Mouse (Mus musculus): ENCODE measurements around the gene Ccl24. TPM values are rescaled to one million over a fixed set of nuclear protein-coding genes. Genes with fewer than 3 reads are reported as not detected.
"Not testable (repeated sequence)": the region's sequence is repeated elsewhere in the genome, so short reads cannot be mapped to it uniquely, and the experiment has no call there.

Ccl24 gene
- total RNA-seq (2021) = 1 to 10 TPM in 1 of 2 experiments, not detected in 1; 2.1 TPM
- long read RNA-seq, experiment 1 = 0 reads
- long read RNA-seq, experiment 2, partial matches to known transcripts = 0 of 1 reads
- long read RNA-seq, experiment 2, other reads (novel, unspliced or antisense) = 0 of 1 reads

DNA sequence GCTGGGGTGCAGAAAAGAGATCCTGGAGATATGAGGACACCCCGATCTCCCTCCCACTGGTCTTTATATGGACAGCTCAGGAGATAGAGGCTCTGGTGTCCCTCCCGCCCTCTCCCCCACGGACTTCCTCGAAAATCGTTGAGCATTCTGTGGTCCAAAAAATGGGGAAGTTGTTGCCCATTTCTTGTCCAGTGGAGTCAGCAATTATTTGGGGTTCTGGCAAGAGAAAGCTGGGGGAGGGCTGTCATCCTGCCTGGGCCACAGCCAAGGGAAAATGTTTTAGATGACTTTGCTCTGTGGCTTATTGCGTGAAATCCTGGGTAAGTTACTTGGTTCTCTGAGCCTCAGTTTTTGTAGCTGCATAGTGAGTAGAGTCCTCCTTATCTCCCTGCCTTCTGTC is at the start of gene Ccl24:
TSS of gene Ccl24 (minus strand) at position 44 of the 400 bp plus-strand sequence.
- no peak for DNase-seq (ENCODE audit: low spot score in 2 of 2)

DNA sequence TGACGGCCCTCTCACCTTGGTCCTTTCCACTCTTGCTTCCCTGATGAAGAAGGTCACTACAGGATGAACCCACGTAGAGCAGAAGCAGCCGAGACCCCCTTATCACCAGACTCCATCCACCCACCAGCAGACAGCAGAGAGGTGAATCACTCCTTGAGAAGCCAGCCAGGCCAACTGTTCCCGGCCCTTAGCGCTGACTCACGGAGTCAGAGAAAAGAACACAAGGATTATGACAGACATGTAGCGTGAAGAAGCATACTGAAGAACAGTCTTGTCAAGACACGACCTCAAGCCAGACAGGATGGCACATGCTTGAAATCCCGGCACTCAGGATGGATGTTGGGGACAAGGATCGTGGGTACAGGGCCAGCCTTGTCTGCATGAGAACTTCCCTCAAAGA is 48.9 kb upstream of the Ccl24 start:
- DNase-seq (ENCODE audit: low spot score in 2 of 2) = peak in 1 of 2 experiments; percentile 21

DNA sequence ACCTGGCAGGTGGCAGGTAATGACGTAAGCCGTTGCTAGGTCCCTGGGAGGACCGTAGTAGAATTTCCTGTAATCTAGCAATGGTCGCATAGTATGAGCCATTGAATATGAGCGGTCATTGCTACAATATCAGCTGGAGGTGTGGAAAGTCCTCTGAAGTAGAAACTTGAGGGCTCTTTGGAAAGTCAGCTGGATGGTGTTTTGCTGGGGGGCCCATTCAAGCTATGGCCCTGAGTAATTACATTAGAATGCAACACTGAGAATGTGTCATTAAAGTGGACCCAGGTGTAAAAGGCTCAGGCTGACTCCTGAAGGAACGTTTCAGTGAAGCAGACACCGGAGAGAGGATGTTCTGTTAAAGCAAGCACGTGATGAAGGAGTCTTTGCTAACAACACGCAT is 47.7 kb upstream of the Ccl24 start:
- peak in 1 of 2 experiments; percentile 4 for DNase-seq (ENCODE audit: low spot score in 2 of 2)

DNA sequence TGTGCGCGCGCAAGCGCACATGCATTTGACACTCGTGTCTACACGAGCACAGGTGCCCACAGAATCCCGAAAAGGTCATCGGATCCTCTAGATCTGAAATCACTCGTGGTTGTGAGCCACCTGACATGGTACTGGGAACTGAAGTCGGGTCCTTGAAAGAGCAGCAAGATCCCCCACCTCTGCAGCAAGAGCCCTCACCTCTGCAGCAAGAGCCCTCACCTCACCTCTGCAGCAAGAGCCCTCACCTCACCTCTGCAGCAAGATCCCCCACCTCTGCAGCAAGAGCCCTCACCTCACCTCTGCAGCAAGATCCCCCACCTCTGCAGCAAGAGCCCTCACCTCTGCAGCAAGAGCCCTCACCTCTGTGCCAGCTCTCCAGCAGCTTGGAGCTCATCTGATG is 46.9 kb upstream of the Ccl24 start:
- peak in 1 of 2 experiments; percentile 7 for DNase-seq (ENCODE audit: low spot score in 2 of 2)

- no peak for DNase-seq (ENCODE audit: low spot score in 2 of 2)
Observed at GRCm38 (mm10) chr5:135609794-135610193, 36.9 kb upstream of the Ccl24 start.

DNA sequence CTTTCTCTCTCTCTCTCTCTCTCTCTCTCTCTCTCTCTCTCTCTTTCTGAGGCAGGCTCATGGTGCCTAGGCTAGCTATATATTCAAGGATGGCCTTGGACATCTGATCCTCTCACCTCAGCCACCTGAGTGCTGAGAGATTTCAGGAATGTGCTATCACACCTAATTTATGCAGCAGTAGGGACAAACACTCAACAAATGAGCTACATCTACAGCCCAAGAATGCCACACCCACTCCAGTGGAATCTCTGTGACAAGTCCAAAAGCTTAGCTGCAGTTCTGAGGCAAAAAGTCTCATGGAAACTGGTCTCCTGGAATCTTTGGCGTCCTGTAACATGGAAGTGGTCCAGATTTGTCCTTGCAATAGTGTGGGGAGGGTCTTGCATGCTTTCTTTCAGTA is 34.7 kb upstream of the Ccl24 start:
- DNase-seq (ENCODE audit: low spot score in 2 of 2) = no peak

DNA sequence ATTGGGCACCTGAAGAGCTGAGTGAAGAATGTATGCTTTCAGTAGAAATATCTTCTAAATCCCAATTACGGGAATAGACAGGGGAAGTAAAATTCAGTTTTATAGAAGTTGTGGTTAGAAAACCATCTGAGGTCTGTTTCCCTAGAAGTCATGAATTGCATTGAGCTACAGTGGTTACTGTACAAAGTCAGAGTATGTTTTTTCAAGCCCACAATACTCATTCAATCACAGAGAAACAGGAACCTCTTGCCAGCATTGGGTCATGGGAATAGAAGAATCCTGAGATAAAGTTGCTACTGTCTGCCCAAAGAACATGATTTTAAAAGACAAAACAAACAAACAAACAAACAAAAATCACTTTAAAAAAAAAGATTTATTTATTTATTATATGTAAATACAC is 33.9 kb upstream of the Ccl24 start:
- not testable (repeated sequence) for DNase-seq (ENCODE audit: low spot score in 2 of 2)

- DNase-seq (ENCODE audit: low spot score in 2 of 2) = not testable (repeated sequence)
Observed at GRCm38 (mm10) chr5:135604643-135605042, 31.8 kb upstream of the Ccl24 start.

GRCm38 (mm10) chr5:135589996-135590784 is 17.3 kb upstream of the Ccl24 start:
- no peak for DNase-seq (ENCODE audit: low spot score in 2 of 2)

- no peak for DNase-seq (ENCODE audit: low spot score in 2 of 2)
Observed at GRCm38 (mm10) chr5:135587764-135588163, 14.9 kb upstream of the Ccl24 start.

DNA sequence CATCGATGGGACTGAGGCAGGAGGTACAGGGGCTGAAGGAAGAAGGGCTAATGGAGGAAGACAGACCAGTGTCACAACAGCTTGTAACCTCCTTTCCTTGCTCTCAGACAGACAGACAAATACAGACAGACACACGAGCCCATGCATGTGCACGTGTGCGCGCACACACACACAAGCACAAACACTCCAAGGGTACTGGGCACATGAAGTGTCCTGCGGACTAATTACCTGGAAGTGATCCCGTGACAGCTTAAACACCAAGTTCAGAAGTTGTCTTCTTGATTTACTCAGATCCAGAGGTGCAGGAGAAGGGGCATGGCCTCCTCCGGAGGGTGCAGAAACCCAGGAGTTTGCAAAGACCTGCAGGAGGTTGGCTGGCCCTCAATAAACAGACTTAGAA is 12.8 kb upstream of the Ccl24 start:
- no peak for DNase-seq (ENCODE audit: low spot score in 2 of 2)

DNA sequence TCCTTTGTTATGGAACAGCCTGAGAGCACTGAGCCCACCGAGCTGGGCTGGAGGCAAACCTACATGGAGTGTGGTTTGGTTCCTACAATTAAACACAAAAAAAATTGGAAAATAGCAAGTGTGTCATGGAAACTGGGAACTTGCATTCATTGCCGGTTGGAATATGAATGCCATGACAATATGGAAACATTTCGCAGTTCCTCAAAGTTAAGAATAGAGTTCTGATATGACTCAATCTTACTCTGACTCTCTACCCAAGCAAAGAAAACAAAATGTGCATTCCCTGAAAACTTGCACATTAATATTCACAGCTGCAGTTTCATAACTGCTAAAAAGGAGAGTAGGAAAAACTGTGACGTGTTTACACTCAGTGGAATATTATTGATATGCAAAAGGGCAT is 9.5 kb upstream of the Ccl24 start:
- DNase-seq (ENCODE audit: low spot score in 2 of 2) = no peak

DNA sequence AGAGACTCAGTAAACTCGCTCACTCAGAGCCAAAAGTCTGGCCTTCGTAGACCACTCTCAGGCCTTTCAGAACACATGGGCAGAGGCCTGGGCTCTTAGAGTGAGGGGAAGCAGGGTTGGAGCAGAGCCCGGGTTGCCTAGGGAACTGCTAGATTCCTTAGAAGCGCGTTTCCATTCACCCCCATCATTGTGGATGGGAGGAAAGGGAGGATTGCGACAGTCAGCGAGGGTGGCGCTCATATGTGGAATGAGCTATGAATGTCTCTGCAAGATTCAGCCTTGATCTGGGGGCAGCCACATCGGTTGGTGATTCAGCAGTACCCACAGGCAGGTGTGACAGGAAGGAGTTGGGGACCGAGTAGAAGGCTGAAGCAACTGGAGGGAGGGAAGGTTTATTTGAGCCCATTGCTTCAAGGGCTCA is 6.5 kb upstream of the Ccl24 start:
- no peak for DNase-seq (ENCODE audit: low spot score in 2 of 2)

DNA sequence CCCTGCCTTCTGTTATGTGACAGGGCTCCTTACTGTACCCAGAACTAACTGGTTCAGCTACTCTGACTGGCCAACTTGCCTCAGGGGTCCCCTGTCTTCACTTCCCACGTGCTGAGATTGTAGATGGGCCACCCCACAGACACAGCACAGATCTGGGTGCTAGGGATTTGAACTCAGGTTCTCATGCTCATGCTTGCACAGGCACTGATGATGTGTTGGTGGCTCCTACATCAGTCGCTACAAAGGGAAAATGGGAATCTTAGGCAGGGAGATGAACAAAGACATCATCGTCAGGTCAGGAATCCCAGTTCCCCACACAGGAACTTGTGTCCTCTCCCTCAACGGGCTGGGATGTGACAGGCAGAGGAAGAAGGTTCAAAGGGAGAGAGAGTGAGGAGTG is 3.2 kb upstream of the Ccl24 start:
- peak in 1 of 2 experiments; percentile 8 for DNase-seq (ENCODE audit: low spot score in 2 of 2)

DNA sequence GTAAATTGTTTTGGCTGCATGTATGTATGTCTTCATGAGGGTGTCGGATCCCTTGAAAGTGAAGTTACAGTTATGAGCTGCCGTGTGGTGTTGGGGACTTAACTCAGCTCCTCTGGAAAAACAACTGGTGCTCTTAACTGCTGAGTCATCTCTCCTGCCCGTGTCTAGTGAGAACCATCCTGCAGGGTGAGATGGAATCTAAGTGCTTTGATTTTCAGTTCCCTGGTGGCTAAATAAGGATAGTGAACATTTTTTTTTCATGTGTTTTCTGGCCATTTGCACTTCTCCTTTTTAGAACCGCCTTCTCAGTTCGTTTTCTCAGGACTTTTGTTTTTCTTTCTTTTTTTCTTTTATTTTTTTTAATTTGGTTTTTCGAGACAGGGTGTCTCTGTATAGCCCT is 4.2 kb downstream of the Ccl24 start:
- no peak for DNase-seq (ENCODE audit: low spot score in 2 of 2)

GRCm38 (mm10) chr5:135567556-135568265 is 5.1 kb downstream of the Ccl24 start:
- no peak for DNase-seq (ENCODE audit: low spot score in 2 of 2)

GRCm38 (mm10) chr5:135563469-135563868 is 9.4 kb downstream of the Ccl24 start, which contains the start of gene Ccl26:
TSS of gene Ccl26 (minus strand) at chr5:135563569.
- DNase-seq (ENCODE audit: low spot score in 2 of 2) = no peak

DNA sequence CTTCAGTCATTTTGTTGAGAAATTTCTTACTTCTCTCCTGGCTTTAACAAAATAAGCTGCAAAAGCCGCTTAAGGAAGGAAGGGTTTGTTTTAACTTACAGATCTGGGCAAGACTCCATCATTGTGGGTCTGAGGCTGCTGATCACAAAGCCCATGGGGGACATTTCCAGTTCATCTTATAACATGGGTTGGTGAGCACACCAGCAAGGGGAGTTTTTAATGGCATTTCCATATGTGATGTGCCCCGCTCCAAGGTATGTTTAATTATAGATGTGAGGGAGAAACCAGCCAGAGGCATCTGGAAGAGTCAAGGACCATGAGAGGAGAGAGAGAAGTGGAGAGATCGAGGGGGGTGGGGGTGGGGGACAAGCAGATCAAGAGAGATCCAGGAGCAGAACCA is 15.2 kb downstream of the Ccl24 start:
- DNase-seq (ENCODE audit: low spot score in 2 of 2) = no peak

GRCm38 (mm10) chr5:135557051-135557450 is 15.8 kb downstream of the Ccl24 start:
- no peak for DNase-seq (ENCODE audit: low spot score in 2 of 2)

- no peak for DNase-seq (ENCODE audit: low spot score in 2 of 2)
Observed at GRCm38 (mm10) chr5:135556259-135556658, 16.6 kb downstream of the Ccl24 start.

- DNase-seq (ENCODE audit: low spot score in 2 of 2) = no peak
Observed at GRCm38 (mm10) chr5:135551591-135551990, 21.3 kb downstream of the Ccl24 start.

DNA sequence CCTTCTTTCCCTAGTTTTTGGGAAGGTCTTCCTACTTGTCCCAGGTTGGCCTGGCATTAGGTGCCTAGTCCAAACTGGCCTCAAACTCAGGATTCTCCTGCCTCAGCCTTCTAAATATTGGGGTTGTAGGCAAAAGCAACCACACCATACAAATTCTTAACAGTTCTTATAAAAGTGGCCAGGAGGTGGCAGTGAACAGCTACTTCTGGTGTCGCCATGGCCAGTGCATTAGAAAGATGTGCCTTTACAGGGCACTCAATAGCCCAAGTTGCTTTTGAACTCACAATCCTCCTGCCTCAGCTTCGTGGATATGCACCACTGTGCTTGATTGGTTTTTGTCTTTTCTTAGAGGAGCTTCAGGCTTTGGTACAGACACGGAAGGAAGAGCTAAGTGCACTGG is 21.9 kb downstream of the Ccl24 start:
- no peak for DNase-seq (ENCODE audit: low spot score in 2 of 2)

Data from adrenal gland, adult 18-20 months (tissue).